Mouse (Mus musculus): Measurements from ENCODE around the gene Pramef8.
"Not testable (repeated sequence)": the region's sequence is repeated elsewhere in the genome, so short reads cannot be mapped to it uniquely, and the experiment has no call there.

Gene Pramef8

DNA sequence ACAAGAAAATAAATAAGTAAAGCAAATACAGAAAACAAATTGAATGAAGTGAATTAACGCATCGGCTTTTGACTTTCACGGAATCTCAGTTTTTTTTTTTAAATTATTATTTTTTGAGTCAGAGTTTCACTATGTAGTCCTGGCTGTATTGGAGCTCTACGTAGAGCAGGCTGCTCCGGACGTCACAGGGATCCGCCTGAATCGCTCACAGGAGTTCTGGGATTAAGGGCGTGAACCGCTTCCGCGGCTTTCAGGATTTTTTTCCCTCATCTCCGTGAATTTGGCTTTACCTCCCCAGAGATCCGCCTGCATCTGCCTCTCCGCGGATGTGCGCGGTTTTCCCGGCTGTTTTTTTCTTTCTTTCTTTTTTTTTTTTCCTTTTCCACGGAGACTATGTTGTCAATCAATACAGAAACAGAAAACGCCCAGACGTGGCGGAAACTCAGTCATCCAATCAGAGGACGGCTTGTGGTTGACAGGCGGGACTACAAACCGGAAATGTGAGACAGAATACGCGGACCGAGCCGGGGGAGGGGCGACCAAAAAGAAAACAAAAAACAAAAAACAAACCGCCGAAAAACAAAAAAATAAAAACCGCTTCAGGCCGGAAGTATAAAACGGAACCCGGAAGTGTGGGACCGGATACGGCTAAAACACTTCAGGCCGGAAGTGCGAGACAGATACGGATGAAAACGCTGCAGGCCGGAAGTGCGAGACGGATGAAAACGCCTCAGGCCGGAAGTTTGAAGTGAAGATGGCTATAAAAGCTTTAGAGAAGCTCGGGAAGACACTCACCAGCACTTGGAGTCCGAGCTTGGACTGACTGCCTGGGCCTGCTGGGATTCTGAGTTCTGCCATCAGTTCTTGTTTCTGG lies at the start of gene Pramef8:
Gene Pramef8, plus strand, starts transcription at position 208 of the 874 bp plus-strand sequence.
- peak; percentile 54 for DNase-seq (ENCODE audit: extremely low read depth, low read depth)

DNA sequence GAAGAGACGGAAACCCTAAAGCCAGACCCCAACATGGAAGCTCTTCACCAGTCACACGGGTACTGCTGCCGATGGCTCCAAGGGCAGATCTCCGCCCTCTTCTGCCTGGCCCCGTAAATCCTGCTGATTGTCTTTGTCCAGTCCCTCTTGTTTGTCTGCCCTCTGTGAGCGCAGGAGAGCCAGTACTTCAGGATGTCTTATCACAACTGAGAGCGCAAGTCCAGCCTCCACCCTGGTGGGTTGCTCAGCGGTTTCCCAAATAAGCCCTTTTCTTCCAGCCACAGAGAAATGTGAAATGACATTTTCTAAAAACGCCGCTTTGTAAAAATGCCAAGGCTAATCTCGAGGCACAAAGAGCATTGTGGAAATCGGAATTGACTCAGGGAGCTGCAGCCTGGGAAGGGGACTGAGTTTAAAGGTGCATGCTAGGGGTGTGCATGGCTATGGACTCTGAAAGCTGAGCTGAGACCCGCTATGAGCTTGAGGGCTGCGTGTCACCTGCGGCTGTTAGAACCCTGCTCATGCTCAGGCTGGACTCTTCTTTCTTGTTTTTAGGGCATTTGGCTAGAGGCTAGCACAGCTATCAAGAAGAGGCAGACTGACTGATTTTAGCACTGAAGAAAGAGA lies 45.7 kb upstream of the Pramef8 start:
- DNase-seq (ENCODE audit: extremely low read depth, low read depth) = no peak

DNA sequence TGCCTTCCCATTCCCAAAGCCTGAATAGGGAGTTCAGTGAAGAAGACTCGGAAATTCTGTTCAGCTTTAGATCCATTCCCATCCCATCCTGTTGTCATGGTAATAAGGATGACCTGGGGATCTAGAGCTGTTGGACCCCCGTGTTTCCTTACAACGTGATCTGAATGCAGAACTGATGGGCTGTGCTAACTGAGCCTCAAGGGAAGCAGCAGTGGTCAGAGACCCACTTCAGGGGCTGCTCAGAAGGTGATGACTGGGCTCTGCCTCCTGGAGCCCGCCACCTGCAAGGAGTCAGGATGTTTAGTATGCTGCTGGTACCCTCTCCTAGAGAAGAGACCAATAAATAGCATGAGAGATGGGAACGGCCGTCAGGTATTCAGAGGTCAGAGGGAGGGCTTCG lies 32.7 kb upstream of the Pramef8 start:
- DNase-seq (ENCODE audit: extremely low read depth, low read depth) = no peak

DNA sequence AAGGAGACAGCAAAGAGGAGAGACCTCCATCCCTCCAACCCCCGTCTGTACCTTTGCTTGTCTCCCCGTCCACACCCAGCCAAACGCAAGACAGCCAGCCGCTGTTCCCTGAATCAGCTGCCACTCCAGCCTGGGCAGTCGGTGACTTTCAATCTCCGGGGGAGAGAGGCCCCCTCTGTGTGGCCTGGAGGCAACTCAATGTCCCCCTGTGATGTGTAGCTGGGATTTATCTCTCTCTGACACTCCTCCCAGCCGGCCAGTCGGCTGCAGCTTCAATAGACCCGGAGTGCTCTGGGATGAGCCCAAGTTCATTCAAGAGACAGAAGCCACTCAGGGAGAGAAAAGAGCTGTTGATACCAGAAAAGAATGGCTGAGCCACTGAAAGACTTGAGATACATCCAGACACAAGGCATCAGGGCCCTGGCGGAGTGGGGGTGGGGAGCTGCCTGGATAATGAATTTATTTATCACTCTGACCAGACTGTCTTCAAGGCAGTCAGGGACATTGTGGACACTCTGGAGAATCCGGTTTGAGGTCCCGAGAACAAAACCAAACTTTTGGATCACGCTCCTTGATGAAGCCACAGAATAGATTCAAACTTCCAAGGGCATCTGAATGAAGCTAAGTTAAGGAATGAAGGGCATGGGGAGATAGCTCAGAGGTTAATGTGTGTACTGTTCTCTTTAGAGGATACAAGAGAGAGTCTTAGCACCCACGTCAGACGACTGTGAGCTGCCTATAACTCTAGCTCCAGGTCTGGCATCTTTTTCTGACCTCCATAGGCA lies 32.1 kb upstream of the Pramef8 start:
- DNase-seq (ENCODE audit: extremely low read depth, low read depth) = no peak

DNA sequence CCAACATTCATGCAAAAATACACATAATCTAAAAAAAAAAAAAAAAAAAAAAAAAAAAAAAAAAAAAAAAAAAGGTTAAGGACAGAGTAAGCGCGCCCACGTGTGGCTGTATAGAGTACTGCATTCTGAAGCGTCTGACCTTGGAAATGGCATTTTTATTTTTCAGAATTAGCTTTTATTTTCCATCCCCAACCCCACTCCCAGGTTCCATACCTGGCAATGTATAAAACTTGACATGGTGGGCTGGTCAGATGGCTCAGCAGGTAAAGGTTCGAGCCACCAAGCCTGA lies 31.6 kb upstream of the Pramef8 start:
- no peak for DNase-seq (ENCODE audit: extremely low read depth, low read depth)

DNA sequence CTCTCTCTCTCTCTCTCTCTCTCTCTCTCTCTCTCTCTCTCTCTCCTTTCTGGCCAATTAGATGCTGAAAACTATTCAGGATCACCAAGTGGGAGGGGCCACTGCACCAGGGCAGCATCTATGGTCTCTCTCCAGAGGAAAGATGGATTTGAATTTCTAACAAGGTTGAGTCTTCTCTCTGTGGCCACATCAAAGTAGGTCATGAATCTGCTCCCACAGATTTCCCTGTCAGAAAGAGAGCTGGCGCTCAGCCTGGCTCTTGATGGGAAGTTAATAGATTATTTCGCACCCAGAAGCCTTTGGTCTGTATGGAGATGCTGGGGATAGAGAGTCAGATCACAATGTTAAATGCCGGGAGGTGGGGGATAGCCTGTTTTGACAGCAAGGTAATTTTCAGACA lies 30.1 kb upstream of the Pramef8 start:
- DNase-seq (ENCODE audit: extremely low read depth, low read depth) = no peak

DNA sequence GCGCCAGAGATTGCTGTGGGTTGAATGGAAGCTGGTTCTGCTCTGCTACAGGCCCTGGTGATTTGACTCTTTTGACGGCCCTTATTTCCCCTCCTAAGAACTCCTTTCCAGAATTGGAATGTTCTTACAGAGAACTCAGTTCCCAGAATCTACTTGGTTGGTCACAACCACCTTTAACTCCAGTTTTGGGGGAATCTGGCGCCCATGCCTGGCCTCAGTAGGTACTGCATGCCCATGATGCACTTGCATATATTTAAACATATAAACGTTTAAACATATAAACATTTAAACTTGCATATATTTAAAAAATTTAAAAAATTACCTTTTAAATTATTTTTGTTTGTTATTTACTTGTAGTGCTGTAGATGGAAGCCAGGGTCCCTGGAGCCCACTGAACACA lies 28.6 kb upstream of the Pramef8 start:
- no peak for DNase-seq (ENCODE audit: extremely low read depth, low read depth)

DNA sequence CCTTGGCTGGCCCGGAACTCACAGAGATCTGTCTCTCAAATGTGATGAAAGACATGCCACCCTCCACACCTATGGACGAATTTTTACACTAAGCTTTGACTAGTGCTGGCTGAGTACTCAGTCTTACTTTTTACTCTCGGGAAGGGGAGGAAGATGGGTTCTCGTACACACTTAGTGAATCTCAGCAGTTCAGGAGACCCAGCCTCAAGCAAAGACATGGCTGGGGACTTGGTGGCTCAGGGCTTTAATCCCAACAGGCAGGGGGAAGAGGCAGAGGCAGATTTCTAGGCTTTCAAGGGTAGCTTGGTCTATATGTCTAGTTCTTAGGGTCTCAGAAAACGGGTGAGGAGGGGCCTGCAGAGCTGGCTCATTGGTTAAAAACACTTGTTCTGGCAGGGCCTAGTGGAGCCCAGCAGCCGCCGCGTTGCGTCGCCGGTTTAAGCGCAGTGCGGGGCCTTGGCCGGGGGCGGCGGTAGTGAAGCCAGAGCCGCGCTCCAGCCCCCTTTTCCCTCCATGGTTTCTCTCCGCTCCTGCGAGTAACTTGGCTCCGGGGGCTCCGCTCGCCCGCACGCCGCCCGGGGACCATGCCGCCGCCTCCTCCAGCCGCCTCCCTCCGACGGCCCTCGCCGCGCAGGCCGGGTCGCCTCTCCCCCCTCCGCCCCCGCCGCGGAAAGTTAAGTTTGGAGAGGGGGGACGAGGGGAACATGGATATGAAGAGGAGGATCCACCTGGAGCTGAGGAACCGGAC lies 23.1 kb upstream of the Pramef8 start:
- no peak for DNase-seq (ENCODE audit: extremely low read depth, low read depth)

DNA sequence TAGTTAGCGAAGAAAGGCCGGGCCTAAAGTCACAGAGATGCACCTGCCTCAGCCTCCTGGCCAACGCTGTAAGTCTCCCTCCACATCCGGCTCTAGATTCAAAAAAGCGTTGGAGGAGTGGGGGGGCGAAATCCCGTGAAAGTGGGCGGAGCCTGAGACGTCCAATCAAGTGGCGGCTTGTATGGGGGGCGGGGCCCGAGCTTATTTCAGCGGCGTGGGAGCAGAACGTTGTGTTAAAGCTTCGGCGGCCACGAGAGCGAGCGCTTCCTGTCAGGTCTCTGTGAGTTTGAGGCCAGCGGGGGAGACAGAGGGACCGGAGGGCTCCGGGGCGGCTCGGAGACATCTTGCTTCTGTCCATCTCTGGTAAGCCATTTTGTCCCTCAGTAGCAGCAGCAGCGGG lies 18.0 kb upstream of the Pramef8 start, which contains the start of gene Pramel1:
Gene Pramel1, plus strand, starts transcription at position 248 of the 400 bp plus-strand sequence.
- DNase-seq (ENCODE audit: extremely low read depth, low read depth) = no peak

DNA sequence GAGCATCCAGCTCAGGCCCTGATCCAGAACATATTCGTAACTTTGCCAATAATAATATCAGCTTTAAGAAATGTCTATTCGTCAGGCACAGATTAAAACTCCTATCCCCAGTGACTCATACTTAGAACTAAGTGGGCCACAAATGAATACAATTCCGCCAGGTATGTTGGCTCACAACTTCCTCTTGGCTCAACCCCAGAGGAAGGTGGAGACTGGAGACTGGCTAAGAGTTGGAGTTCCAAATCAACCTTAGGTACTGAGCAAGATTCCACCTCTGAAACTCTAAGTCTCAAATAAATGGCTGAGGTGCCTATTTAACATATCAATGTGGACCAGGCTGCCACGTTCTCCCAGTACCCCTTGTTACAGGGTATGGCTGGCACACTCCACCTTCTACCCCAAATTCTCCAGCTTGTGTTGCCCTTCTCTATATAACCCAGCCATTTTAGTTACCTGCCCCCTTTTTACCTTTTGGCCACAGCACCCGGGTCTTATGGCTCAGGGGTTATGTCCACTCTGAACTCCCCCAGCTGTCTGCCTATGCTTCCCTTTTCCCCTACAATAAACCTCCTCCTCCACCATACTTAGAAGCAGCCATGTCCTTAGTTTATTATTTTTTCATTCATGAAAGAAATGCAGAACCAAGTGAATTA lies 534 bp upstream of the Pramef8 start:
- DNase-seq (ENCODE audit: extremely low read depth, low read depth) = no peak

DNA sequence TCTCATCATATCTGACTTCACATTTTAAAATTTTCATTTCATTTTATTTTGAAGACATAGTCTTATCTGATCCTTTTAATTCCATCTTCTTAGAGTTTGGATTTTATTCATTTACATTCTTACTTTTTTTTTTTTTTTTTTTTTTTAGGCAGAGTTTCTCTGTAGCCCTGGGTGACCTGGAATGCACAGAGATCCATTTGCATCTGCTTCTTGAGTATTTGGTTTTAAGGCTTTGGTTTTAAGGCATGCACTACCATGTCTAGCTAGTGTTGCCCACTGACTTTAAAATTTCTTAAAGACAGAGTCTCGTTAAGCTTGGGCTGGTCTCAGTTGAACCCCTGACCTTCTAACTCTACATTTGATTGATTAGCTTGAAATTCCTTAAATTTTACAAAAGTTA lies 1.4 kb downstream of the Pramef8 start:
- no peak for DNase-seq (ENCODE audit: extremely low read depth, low read depth)

DNA sequence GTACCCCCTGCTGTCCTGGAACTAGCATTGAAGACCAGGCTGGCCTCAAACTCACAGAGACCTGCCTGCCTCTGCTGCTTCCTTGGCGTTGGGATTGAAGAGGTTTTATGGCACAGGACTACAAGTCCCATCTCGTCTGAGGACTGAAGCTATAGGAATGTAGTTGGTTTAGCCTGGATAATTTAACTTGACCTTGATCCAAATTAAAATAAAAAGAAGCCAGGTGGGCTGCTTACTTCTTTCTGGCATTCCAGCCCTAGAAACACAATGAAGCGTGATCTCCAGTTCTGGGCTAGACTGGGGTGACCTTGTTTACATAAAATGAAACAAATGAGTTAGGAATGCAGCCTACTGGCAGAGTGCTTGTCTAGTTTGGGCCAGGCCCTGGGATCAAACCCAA lies 1.9 kb downstream of the Pramef8 start:
- no peak for DNase-seq (ENCODE audit: extremely low read depth, low read depth)

DNA sequence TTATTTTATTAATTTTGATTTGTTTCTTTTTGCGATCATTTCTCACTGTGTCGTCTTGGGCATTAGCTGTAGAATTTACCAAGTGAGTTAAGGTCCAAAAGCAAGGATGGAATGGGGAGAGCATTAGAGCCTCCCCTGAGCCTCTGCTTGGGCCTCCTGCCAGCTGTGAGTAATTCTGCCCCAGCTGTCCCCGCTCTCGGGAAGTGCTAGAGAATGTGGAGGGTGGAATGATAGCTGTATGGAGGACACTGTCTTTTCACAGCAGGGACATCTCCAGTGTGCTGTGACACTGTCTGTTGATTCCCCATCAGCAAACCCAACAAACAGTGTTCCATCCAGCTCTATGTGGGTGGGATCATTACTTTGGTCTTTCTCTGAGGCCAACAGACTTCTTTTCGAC lies 14.5 kb downstream of the Pramef8 start:
- not testable (repeated sequence) for DNase-seq (ENCODE audit: extremely low read depth, low read depth)

DNA sequence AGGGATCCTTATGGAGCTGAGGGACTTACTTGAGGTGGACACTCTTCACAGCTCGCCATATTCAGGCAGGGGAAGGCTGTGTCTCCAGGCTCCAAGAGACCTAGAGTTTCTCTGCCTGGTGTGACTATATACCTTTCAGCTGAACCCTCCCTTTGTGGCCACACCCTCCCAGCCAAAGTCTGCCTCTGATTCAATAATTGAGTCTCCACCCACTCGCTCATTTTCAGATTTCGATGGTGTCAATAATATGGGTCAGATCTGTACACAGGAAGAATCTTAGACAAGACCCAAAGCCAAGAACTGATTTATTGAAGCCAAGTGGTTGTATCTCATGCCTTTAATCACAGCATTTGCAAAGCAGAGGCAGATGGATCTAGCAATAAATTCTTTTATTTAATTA lies 38.0 kb downstream of the Pramef8 start, which contains the start of gene Oog4:
Gene Oog4, minus strand, starts transcription at position 101 of the 400 bp plus-strand sequence.
- DNase-seq (ENCODE audit: extremely low read depth, low read depth) = no peak
